Mouse (Mus musculus): ENCODE results near the gene Endov. TPM values are rescaled to one million over a fixed set of nuclear protein-coding genes. Genes with fewer than 3 reads are reported as not detected.

Gene Endov
- 17.1 and 18.1 TPM in 2 replicates for polyA plus RNA-seq (2015; fragmentation: Nextera tagmentation; extraction: Ambion mirVana)

DNA sequence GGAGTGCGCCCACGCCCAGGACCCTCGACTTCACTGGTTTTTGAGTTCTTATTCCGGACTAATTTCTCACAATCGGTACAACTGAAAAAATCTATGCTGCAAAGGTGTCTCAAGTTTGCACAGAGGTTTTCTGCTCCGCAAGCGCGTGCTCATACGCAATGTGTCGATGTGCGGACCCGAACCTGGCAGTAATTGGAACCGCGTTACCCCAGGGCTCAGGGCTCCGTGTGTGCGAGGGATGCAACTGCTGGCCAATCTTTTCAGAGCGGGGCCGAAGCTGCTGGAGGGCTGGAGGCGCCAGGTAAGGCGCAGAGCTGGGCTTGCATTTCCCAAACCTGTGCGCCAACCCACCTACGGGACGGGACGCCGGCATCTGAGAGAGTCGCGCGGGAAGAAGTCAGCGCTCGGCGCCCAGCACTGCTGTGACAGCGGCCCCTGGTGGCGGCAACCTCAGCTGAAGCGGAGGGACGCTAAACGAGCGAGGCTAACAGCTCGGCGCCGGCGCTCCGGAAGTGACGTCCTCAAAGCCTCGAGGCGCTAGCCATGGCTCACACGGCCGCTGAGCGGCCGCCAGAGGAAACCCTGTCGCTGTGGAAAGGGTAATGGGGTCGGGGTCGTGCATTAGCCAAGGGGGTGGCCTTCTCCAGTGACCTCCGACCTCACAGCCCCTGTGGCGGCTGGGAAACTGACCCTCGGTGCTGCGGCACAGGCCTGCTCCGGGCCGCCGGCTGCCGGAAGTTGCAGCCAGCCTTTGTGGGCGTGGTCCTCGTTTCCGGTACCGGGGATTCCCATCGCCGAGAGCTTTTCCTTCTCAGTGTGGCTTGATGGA, at the start of gene Endov:
Gene Endov, plus strand, starts transcription at position 487 of the 829 bp plus-strand sequence.
- Histone ChIP-seq H3K4me1 (peaks cover 18% of the 10 kb centered on the region), H3K27me3 (no peaks in the 10 kb centered on the region), H3K4me2 (replicated peaks) (peak within 1 kb of the TSS; percentile 87), H3K9me3 (no peaks in the 10 kb centered on the region), H3K27ac (peak within 1 kb of the TSS; percentile 92), H3K4me3 (peak within 1 kb of the TSS; percentile 87), H3K36me3 (peaks cover 28% of the 10 kb centered on the region), H3K9ac (peak within 1 kb of the TSS; percentile 90)
- 1% methylated on average over 65 of the region's 66 CpGs for WGBS
- ATAC-seq (ENCODE audit: low FRiP score, low read depth), result peak; percentile 96

DNA sequence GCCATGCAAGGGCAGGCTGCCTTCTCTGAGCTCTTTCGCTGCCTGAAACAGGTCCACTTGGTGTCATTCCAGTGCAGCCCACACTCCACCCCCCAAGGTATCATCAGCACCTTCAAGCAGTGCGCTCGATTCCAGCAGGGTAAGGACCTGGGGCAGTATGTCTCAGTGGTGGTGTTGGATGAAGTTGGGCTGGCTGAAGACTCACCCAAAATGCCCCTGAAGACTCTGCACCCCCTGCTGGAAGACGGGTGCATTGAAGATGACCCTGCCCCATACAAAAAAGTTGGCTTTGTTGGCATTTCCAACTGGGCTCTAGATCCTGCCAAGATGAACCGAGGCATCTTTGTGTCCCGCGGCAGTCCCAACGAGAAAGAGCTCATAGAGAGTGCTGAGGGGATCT, 48.9 kb upstream of the Endov start:
- H3K4me2 ChIP-seq (replicated peaks), result no peak overlapping the region
- no peak overlapping the region for H3K27ac ChIP-seq
- H3K4me3 ChIP-seq, result no peak overlapping the region
- H3K4me1 ChIP-seq, result no peaks in the 10 kb centered on the region
- H3K27me3 ChIP-seq, result no peaks in the 10 kb centered on the region
- no peak overlapping the region for H3K9ac ChIP-seq
- ATAC-seq (ENCODE audit: low FRiP score, low read depth), result no peak
- WGBS, result 94% methylated on average over 8 of the region's 8 CpGs
- no peaks in the 10 kb centered on the region for H3K9me3 ChIP-seq
- H3K36me3 ChIP-seq, result peaks cover 42% of the 10 kb centered on the region

DNA sequence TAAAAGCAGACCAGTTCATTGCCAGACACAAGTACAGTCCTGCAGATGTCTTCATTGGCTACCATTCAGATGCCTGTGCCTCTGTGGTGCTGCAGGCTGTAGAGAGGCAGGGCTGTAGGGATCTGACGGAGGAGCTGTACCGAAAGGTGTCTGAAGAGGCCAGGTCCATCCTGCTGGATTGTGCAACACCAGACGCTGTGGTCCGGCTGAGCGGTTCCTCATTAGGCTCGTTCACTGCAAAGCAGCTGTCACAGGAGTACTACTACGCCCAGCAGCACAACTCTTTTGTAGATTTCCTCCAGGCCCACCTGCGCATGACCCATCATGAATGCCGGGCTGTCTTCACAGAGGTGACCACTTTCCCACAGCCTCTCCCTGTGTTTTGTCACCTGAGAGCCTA, 47.7 kb upstream of the Endov start:
- no peak for ATAC-seq (ENCODE audit: low FRiP score, low read depth)
- H3K27ac ChIP-seq, result no peak overlapping the region
- no peaks in the 10 kb centered on the region for H3K27me3 ChIP-seq
- no peaks in the 10 kb centered on the region for H3K9me3 ChIP-seq
- 82% methylated on average over 9 of the region's 9 CpGs for WGBS
- H3K36me3 ChIP-seq, result peaks cover 33% of the 10 kb centered on the region
- no peak overlapping the region for H3K4me3 ChIP-seq
- H3K4me2 ChIP-seq (replicated peaks), result no peak overlapping the region
- H3K4me1 ChIP-seq, result no peaks in the 10 kb centered on the region
- H3K9ac ChIP-seq, result no peak overlapping the region

DNA sequence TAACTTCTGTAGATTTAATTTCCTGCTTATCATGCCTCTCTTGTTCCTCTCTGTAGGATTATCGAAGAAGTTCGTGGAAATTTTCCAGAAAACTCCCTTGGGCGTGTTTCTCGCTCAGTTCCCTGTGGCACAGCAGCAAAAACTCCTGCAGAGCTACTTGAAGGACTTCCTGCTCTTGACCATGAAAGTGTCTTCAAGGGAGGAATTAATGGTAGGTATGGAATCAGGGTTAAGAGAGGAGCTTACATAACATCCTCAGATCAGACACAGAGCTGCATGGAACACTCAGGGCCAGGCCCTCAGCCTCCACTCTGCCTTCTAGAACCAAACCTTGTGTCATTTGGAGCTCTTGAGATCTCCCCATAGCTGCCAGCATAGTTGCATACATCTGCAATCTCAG, 35.0 kb upstream of the Endov start:
- H3K9me3 ChIP-seq, result no peaks in the 10 kb centered on the region
- H3K4me1 ChIP-seq, result no peaks in the 10 kb centered on the region
- WGBS, result 80% methylated on average over 4 of the region's 4 CpGs
- no peaks in the 10 kb centered on the region for H3K27me3 ChIP-seq
- ATAC-seq (ENCODE audit: low FRiP score, low read depth), result no peak
- no peak overlapping the region for H3K4me2 ChIP-seq (replicated peaks)
- no peak overlapping the region for H3K9ac ChIP-seq
- H3K27ac ChIP-seq, result no peak overlapping the region
- H3K36me3 ChIP-seq, result peaks cover 14% of the 10 kb centered on the region; the same call in 1 of the 2 replicates
- H3K4me3 ChIP-seq, result no peak overlapping the region

DNA sequence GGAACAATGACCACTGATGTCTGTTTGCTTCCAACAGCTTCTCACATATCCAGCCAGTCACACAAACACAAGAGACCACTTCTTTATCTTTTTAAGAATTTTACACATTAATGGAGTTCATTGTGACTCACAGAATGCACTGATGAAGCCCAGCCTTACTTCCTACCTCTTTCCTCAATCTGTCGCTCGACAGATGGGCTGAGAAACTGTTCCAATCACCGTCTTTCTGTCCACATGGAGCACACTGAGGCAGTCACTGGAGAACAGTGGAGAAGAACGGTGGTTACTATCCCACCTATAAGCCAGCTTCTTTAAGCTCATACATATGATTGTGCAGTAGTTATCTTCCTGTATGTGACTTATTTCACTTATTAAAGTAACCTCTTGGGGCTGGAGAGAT, 13.3 kb upstream of the Endov start:
- Histone ChIP-seq H3K36me3 (peaks cover 40% of the 10 kb centered on the region), H3K9me3 (no peaks in the 10 kb centered on the region), H3K27ac (no peak overlapping the region), H3K27me3 (no peaks in the 10 kb centered on the region), H3K4me1 (no peaks in the 10 kb centered on the region), H3K9ac (no peak overlapping the region), H3K4me3 (no peak overlapping the region), H3K4me2 (replicated peaks) (no peak overlapping the region)
- no peak for ATAC-seq (ENCODE audit: low FRiP score, low read depth)
- WGBS, result 95% methylated on average over 4 of the region's 4 CpGs

DNA sequence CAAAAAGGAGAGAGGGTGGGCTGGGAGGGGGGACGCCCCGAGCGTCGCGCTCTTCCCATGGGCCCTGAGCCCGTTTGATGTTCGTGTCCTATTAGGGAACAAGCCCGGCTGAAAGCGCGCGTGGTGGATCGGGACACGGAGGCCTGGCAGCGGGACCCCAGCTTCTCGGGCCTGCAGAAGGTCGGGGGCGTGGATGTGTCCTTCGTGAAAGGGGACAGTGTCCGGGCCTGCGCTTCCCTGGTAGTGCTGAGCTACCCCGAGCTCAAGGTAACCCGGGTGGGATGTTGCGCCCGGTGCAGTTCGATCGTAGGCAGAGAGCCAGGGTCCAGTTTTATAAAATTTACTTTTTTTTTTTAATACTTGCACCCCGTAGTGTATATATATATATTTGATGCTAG, 542 bp downstream of the Endov start:
- 7% methylated on average over 27 of the region's 27 CpGs for WGBS
- Histone ChIP-seq H3K27ac (peak overlapping the region; percentile 92; the same call in 1 of the 2 replicates), H3K9ac (peak overlapping the region; percentile 90), H3K36me3 (peaks cover 24% of the 10 kb centered on the region), H3K4me1 (peaks cover 18% of the 10 kb centered on the region), H3K27me3 (no peaks in the 10 kb centered on the region), H3K4me2 (replicated peaks) (peak overlapping the region; percentile 87), H3K9me3 (no peaks in the 10 kb centered on the region), H3K4me3 (peak overlapping the region; percentile 87)
- ATAC-seq (ENCODE audit: low FRiP score, low read depth), result no peak

DNA sequence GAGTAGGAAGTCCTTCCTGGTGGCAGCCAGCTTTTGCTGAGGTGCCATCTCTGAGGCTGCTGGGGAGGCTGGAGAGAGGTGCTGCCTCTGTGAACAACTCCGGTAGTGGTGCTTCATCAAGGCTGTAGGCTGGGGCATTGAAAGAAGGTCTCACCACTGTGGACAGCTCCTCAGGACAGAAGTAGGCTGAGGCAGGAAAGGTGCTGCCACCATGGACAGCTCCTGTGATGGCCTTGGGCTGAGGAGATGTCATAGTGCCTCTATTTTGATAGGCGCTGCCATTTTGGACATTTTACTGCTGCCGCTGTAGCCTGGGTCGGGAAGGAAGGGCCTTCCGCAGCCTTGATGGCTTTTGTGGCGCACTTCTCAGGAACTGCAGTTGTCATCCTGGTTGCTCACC, 1.7 kb downstream of the Endov start:
- 94% methylated on average over 6 of the region's 6 CpGs for WGBS
- Histone ChIP-seq H3K27me3 (no peaks in the 10 kb centered on the region), H3K4me3 (peak overlapping the region; percentile 87), H3K9me3 (no peaks in the 10 kb centered on the region), H3K4me2 (replicated peaks) (peak overlapping the region; percentile 87), H3K36me3 (peaks cover 24% of the 10 kb centered on the region), H3K9ac (no peak overlapping the region), H3K4me1 (peaks cover 18% of the 10 kb centered on the region), H3K27ac (no peak overlapping the region)
- ATAC-seq (ENCODE audit: low FRiP score, low read depth), result no peak

DNA sequence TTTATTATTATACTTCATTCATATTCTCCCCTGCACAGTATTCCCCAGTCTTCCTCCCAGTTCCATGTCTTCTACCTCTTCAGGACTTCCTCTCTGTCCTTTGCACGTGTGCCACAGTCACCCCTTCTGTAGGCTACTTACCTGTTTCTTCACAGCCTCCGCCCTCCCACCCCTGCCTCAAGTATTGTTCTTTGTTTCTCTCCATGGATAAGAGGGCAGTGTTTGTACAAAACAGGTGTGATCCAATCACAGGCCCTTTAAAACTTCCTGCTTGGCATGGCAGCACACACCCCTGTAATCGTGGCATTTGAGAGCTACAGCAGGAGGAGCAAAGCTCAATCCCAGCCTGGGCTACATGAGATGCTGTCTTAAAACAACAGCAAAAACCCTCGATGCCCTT, 2.4 kb downstream of the Endov start:
- H3K27me3 ChIP-seq, result no peaks in the 10 kb centered on the region
- H3K27ac ChIP-seq, result no peak overlapping the region
- no peaks in the 10 kb centered on the region for H3K9me3 ChIP-seq
- H3K9ac ChIP-seq, result no peak overlapping the region
- H3K4me1 ChIP-seq, result peaks cover 18% of the 10 kb centered on the region
- H3K4me3 ChIP-seq, result no peak overlapping the region
- no peak overlapping the region for H3K4me2 ChIP-seq (replicated peaks)
- 81% methylated on average over 4 of the region's 4 CpGs for WGBS
- peaks cover 31% of the 10 kb centered on the region for H3K36me3 ChIP-seq
- no peak for ATAC-seq (ENCODE audit: low FRiP score, low read depth)

DNA sequence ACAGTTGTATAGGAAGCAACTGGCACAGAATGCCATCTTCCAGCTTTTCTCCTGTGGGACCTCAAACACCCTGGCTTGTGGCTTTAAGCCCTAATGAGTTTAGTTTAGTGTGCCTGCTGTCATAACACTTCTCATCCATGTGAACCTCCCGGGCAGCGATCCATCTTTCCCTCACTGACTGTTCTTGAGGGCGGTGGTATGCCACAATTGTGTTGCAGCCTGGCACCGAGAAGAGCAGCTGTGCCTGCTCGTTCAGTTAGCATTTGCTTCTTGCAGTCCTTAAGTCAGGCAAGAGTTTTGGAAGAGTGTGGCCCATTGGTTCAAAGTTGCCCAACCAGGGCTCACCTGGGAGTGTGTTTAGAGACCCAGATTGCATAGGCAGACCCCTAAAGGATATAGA, 5.0 kb downstream of the Endov start:
- Histone ChIP-seq H3K4me2 (replicated peaks) (no peak overlapping the region), H3K4me1 (peaks cover 11% of the 10 kb centered on the region), H3K27me3 (no peaks in the 10 kb centered on the region), H3K27ac (no peak overlapping the region), H3K9me3 (no peaks in the 10 kb centered on the region), H3K4me3 (no peak overlapping the region), H3K36me3 (peaks cover 55% of the 10 kb centered on the region), H3K9ac (no peak overlapping the region)
- no peak for ATAC-seq (ENCODE audit: low FRiP score, low read depth)
- WGBS, result 91% methylated on average over 5 of the region's 5 CpGs

DNA sequence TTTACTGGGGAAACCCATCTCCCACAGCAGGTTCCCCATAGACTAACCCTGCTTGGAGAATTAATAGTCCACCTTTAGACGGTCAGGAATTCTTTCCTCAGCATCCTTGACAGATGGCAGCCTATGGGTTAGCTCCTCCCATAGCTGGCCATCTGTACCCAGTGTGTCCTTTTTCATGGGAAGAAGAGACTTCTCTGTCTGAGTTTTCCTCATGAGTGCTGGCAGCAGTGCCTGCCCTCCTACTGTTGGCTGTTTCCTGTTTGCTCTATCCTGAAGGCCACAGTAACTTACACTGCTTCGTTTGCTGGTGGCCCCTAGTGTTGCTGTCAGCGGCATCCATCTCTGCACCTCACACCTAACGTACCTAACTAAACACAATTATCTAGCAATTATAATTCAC, 6.3 kb downstream of the Endov start:
- Histone ChIP-seq H3K4me3 (no peak overlapping the region), H3K4me1 (peaks cover 6% of the 10 kb centered on the region), H3K9ac (no peak overlapping the region), H3K9me3 (no peaks in the 10 kb centered on the region), H3K36me3 (peaks cover 68% of the 10 kb centered on the region), H3K27me3 (no peaks in the 10 kb centered on the region), H3K27ac (no peak overlapping the region), H3K4me2 (replicated peaks) (no peak overlapping the region)
- ATAC-seq (ENCODE audit: low FRiP score, low read depth), result no peak
- 78% methylated on average over 4 of the region's 4 CpGs for WGBS

DNA sequence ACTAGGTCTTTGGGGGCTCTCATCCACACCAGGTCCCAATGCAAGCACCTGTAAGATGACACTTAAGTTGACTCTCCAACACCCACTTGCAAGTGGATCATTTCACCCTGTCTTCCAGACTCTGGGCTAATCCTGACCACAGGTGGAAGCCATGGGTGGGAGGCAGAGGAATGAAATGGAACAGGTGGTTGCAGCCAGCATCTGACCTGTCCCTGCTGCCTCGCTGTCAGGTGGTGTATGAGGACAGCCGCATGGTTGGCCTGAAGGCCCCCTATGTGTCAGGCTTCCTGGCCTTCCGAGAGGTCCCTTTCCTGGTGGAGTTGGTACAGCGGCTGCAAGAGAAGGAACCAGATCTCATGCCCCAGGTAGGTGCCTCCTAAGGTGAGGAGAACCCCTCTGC, 8.2 kb downstream of the Endov start:
- Histone ChIP-seq H3K9me3 (no peaks in the 10 kb centered on the region), H3K9ac (no peak overlapping the region), H3K4me2 (replicated peaks) (no peak overlapping the region), H3K27me3 (no peaks in the 10 kb centered on the region), H3K27ac (no peak overlapping the region), H3K4me3 (no peak overlapping the region), H3K36me3 (peaks cover 74% of the 10 kb centered on the region), H3K4me1 (no peaks in the 10 kb centered on the region)
- WGBS, result 91% methylated on average over 4 of the region's 4 CpGs
- ATAC-seq (ENCODE audit: low FRiP score, low read depth), result no peak

DNA sequence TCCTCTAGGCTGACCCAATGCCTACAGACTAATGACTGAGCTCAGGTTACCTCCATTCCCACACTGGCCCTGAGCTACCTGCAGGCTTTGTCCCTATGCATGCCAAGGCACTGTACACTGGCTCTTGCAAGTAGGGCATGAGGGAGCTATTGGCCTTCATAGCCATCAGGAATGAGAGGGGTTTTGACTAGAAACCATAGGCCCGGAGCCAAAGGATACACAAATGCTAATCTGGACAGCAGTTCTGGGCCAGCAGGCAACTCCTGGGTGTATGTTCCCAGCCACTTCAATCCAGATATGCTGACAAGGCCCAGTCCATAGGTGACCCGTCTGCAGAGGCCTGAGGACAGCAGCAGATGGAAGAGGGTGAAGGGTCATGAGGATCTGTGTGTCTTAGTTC, 8.9 kb downstream of the Endov start:
- 86% methylated on average over 2 of the region's 2 CpGs for WGBS
- no peak overlapping the region for H3K4me2 ChIP-seq (replicated peaks)

DNA sequence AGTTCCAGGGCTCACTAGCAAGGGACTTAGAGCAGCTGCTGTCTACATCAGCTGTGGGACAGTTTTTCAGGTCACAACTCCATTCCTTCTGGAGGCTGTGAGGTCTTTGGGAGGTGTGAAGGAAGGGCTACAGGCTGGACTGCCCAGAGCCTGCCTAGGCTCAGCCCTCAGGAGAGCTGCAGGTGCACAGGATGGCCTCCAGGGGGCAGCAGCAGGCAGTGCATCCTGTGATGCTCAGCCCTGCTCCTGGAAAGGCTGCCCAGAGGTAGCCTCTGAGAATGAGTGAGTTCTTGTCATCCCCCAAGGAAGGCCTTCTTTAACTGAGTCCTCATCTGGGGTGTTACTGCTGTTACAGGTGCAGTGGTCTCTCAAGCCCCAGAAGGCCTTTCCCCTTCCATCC, 12.5 kb downstream of the Endov start:
- peaks cover 87% of the 10 kb centered on the region for H3K36me3 ChIP-seq
- no peak overlapping the region for H3K9ac ChIP-seq
- ATAC-seq (ENCODE audit: low FRiP score, low read depth), result no peak; the same call in 1 of the 2 replicates

More for the DNA sequence above, 8.9 kb downstream of the Endov start:
- Histone ChIP-seq H3K4me3 (no peak overlapping the region), H3K27ac (no peak overlapping the region), H3K4me1 (no peaks in the 10 kb centered on the region), H3K9ac (no peak overlapping the region), H3K27me3 (no peaks in the 10 kb centered on the region), H3K9me3 (no peaks in the 10 kb centered on the region), H3K36me3 (peaks cover 76% of the 10 kb centered on the region)
- ATAC-seq (ENCODE audit: low FRiP score, low read depth), result no peak

More for the DNA sequence above, 12.5 kb downstream of the Endov start:
- no peak overlapping the region for H3K4me3 ChIP-seq
- no peaks in the 10 kb centered on the region for H3K4me1 ChIP-seq
- H3K27ac ChIP-seq, result no peak overlapping the region
- no peaks in the 10 kb centered on the region for H3K9me3 ChIP-seq
- no peak overlapping the region for H3K4me2 ChIP-seq (replicated peaks)
- no peaks in the 10 kb centered on the region for H3K27me3 ChIP-seq

All from limb, embryonic 13.5 days (tissue).